Mouse (Mus musculus) kidney, adult 2 months (tissue): ENCODE results near the gene Sdk1.

Source experiments
- CTCF ChIP-seq: fragments of 200-500 bp; conservative IDR thresholded peaks from 2 replicates; pipeline ENCODE4 v1.5.1; 2011; ENCODE audit warnings: low read depth, mild to moderate bottlenecking, control low read depth, low read length, moderate library complexity, mixed read lengths; ENCODE audit not compliant: insufficient read depth, insufficient read length
- POLR2A ChIP-seq: fragments of 200-500 bp; IDR thresholded peaks from one replicate; pipeline ENCODE4 v1.6.1; 2011; ENCODE audit warnings: low read depth, low read length, control low read depth

- TF ChIP-seq CTCF = no peak
- TF ChIP-seq POLR2A = no peak
These were observed 615.2 kb downstream of the Sdk1 start for GRCm38 (mm10) chr5:141856447-141856846.
